Mouse (Mus musculus) left cerebral cortex, adult 9 months (tissue): ENCODE data around the gene Smyd3.

ENCODE experiments used
- DNase-seq, 2 experiments: peaks; one replicate each; pipeline ENCODE4 v3.0.0; 2022; ENCODE audit warnings: low spot score in 2 of 2

Gene Smyd3

GRCm38 (mm10) chr1:179517713-179518465 lies at the start of gene Smyd3:
Gene Smyd3, minus strand, starts transcription at chr1:179518041.
- peak; percentile 59 to 84 for DNase-seq

DNA sequence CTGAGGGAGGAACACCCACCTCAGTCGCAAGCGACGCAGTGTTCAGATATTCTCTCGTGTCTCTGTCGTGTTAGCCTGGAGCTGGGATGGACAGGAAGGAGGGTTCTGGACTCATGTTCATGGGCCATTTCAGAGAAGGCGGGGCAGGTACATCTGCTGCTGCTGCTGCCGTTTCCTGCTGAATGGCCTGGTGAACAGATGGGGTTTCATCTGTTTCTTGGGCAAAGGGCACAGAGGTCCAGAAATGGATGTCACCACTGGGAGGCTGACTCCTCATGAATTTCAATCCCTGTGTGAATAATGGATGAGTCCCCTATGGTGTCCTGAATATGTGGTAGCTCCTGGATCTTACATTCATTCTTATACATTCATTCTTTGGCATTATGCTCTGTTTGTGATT lies 49.7 kb upstream of the Smyd3 start:
- DNase-seq, result no peak

DNA sequence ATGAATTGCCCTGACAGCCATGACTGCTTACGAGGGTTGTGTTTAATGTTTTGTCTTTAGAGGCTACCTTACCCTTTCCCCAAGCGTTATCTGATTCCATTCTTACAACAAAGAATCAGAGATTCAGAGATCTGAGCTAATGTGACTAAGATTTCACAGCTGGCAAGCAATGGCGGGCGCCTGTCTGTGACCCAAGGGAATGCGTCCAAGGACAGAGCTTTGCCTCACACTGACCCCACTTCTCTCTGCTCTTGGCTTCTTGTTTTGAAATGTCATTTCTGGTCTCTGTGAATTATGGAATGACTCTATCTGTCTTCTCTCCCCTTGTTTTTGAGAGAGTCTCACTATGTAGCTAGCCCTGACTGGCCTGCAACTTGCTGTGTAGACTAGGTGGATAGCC lies 46.1 kb upstream of the Smyd3 start:
- DNase-seq, result no peak

GRCm38 (mm10) chr1:179563211-179563610 lies 45.4 kb upstream of the Smyd3 start:
- no peak for DNase-seq

- DNase-seq, result no peak
Measured at GRCm38 (mm10) chr1:179560845-179561430, 43.1 kb upstream of the Smyd3 start.

DNA sequence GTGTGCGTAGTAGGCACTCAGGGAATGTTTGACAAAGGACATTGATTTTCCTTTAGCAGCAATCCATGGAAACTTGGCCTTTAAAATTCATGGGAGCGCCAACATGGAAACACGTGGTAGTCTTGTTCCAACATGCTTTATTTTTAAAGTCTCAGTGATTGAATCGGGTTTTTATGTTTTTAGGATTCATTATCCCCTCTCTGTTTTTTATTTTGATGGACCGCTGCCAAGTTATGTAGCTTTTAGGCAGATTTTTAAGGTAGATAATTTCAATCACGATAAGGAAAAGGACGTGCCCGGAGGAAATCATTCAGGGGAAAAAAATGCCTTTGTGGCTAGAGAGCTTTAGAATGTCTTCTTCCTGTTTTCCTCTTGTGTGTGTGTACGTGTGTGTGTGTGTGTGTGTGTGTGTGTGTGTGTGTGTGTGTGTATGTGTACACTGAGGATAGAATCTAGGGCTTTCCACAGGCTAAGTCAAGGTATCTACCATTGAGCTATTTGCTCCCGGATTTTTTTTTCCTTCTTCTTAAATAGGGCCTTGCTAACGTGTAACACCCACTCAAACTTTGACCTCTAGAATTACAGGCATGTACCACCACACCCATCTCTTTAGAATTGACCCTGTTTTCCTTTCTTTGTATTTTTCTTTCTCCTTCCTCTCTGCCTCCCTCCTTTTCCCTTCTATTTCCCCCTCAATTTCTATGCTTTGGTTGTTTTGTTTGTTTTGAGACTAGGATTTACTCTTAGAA lies 41.8 kb upstream of the Smyd3 start:
- DNase-seq, result no peak

GRCm38 (mm10) chr1:179556921-179557320 lies 39.1 kb upstream of the Smyd3 start:
- DNase-seq, result no peak

GRCm38 (mm10) chr1:179553949-179554347 lies 36.1 kb upstream of the Smyd3 start:
- DNase-seq, result no peak

DNA sequence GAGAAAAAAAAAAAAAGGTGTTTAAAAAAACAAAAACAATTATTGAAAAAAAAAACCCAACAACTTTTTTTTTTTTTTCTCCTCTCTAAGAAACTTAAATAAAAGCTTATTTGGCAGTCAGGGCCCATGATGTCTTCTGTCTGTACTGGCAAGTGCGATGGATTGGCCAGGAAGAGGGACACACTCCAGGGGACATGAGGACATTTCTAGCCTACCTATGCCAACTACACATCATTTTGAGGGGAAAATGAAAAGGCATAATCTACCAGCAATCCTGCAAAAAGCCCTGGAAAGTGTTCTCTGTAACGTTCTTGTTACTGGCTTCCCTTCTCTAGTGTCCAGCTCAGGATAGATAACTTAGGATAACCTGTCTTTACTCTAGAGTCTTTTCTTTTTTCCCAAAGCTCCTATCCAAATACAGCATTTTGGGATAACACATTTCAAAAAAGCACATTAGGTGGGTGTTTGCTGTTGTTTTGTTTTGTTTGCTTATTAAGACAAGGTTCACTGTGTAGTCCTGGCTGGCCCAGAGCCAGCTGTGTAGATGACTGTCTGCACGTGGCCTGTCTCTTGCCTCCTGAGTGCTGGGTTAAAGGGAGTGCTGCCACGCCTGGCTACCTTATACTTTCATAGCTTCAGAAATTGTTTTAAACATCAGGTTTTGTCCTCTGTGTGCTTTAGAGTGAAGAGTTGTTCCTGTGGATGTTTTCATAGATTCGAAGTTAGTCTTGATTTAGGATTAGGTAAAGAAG lies 35.5 kb upstream of the Smyd3 start:
- no peak for DNase-seq

DNA sequence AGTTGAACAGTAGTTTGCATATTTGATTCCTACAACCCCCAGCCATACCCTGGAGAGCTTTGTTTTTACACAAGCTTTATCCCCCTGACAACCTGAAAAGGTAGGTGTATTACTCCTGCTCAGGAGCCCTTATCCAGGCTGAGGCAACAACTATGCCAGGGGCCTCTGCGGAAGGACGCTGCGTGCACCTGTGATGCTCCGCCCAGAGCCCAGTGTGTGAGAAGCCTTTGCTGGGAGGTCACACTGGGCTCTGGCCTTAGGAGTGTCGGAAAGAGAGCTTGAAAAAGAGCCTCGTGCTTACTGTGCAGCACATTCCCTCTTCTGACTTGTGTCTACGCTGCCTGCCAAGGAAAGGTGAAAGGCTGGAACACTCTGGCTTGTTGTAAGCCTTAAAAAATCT lies 34.9 kb upstream of the Smyd3 start:
- DNase-seq, result no peak

DNA sequence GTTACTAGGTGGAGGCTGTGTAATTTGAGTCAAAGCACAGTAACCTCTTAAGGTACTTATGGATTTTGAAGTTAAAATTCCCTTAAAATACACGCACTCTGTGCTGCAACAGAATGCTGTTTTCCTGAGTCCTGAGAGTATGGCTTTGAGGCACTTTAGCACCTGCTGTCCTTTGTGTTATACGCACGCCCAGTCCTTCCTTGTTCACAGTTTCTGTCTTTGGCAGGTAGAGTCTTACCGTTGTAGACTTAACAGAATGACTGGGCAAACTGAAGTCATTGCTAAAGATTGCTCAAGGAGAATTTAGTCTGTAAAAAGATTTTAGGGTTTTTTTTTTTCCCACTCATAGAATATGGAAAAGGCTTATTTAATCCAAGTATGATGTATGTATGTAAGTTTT lies 34.1 kb upstream of the Smyd3 start:
- DNase-seq, result no peak

DNA sequence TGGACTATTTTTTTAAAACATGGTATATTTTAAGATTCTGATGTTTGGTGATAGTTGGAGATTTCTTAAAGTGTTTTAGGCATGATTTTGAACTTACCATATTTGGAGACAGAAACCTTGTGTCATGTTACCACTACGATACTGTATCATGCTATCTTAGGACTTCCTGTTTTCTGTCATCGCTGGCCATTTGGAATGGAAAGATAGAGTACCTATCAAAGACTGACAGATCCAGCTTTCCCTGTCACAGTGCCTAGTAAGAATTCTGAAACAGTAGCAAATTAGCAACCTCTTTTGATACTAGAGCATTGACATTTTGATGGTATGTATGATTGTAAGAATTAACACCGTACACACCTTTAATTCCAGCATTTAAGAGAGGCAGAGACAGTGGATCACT lies 33.5 kb upstream of the Smyd3 start:
- DNase-seq, result no peak

- no peak for DNase-seq
Measured at GRCm38 (mm10) chr1:179548996-179549752, 31.3 kb upstream of the Smyd3 start.

- DNase-seq, result no peak
Measured at GRCm38 (mm10) chr1:179548220-179548619, 30.4 kb upstream of the Smyd3 start.

DNA sequence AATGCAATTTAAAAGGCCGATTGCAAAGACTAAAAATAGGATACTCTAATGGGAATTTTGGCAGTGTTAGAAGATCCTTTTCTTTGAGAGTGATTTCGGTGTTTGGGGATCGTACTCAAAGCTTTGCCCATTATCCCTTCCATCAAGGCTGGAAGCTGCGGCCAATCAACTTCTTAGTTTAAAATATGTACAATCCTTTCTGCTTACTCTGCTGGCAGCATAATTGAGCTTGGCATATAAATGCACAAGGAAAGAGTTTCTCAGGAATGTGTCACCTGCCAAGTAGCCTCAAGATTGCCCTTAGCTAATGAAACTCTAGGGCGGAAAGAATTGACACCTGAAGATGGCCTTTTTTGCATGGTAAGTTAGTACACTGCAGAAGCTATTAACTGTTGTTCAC lies 29.3 kb upstream of the Smyd3 start:
- DNase-seq, result peak in 1 of 2 experiments; percentile 12

GRCm38 (mm10) chr1:179546551-179546917 lies 28.7 kb upstream of the Smyd3 start:
- no peak for DNase-seq

DNA sequence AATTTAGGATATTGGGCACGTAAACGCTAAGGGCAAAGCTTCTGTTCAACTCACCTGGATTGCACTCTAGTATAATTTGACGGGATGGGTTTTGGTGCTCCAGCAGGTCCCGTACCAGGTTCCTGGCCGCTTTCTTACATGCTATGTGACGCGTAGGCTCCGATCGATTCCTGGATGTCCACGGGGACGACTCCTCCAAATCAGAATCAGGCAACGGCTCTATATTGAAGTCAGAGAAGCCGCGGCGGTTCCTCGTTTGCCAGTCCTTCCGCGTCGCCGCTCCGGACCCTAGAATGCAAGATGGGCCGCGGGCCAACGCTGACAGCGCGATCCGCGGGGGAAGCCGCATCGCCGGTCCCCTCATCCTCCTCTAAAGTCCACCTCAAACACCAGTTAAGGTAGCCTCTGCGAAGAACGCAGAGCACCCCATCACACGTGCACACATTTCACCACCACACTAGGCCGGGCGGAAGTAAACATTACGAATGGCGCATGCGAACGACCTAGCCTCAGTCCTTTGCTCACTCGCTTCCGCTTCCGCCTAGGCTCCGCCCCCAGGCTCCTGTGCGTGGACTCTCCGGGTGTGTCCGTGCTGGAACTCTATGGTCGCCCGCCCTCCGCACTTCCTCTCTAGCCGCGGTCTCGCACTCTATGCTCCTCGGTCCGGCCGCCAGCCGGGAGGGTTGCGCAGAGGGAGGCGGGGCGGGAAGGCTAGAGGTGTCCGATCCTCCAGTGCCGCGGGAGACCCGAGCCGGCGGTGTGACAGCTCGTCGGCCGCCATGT lies 28.1 kb upstream of the Smyd3 start, which contains the start of the genes Tfb2m and Cnst:
Tfb2m (minus strand) TSS at position 500 of the 783 bp plus-strand sequence.
Cnst (plus strand) TSS at position 603 of the 783 bp plus-strand sequence.
- DNase-seq, result peak; percentile 94 to 99

DNA sequence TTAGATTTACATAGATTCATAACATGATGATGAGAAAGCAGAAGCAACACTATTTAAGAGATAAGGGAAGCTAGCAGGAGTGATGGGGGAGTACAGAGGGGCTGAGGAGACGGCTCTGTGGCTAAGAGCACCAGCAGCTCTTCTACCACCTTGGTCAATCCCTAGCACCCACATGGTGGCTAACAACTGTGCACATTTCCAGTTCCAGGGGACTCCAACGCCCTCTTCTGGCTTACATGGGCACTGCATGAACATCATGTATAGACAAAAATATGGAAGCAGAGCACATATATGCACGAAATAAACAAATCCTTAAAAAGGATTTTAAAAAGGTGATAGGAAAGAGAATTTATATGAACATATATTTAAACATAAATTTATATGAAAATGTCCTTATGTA lies 23.7 kb upstream of the Smyd3 start:
- no peak for DNase-seq

GRCm38 (mm10) chr1:179539887-179540286 lies 22.0 kb upstream of the Smyd3 start:
- no peak for DNase-seq

DNA sequence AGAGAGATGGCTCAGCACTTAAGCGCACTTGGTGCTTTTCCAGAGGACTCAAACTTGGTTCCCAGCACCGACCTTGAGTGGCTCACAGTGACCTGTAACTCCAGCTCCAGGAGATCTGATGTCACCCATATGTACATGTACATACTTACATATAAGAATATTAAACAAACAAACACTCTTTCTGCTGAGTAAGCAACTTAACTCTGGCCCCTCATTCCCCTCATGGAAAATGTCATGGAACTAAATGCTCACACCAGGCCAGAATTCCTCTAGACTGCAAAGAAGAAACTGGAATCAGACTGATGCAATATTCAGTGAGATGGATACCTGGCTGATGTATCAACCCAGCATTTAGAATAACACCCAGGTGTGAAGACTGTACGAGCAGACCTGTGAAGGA lies 21.2 kb upstream of the Smyd3 start:
- DNase-seq, result no peak

GRCm38 (mm10) chr1:179519901-179520300 lies 2.1 kb upstream of the Smyd3 start:
- DNase-seq, result no peak
